Mouse (Mus musculus) forebrain, postnatal 0 days (tissue): Measurements from ENCODE around the gene Gprasp2. TPM values are rescaled to one million over a fixed set of nuclear protein-coding genes. Genes with fewer than 3 reads are reported as not detected.

Source experiments
- ATAC-seq: fragments of 200-750 bp; cut with Nextera tagmentation; 2 replicates; pipeline ENCODE4 v1.8.0; 2017; ENCODE audit warnings: mild to moderate bottlenecking, moderate library complexity
- DNase-seq: peaks from one replicate; pipeline ENCODE4 v3.0.0-alpha.2; 2015
- H3K27ac ChIP-seq: fragments of 300-500 bp; sonication (generic); 2 replicates; pipeline ENCODE4 v1.5.1; 2014; ENCODE audit warnings: low read depth, mild to moderate bottlenecking, antibody characterized with exemption, low read length, moderate library complexity, mixed read lengths
- H3K27me3 ChIP-seq: fragments of 300-500 bp; sonication (generic); 2 replicates; pipeline ENCODE4 v1.6.1; 2014; ENCODE audit warnings: mild to moderate bottlenecking, low read length, mixed read lengths; ENCODE audit not compliant: insufficient read depth
- H3K36me3 ChIP-seq: fragments of 300-500 bp; sonication (generic); 2 replicates; pipeline ENCODE4 v1.6.1; 2014; ENCODE audit warnings: mild to moderate bottlenecking, moderate library complexity; ENCODE audit not compliant: insufficient read depth
- H3K4me1 ChIP-seq: fragments of 300-500 bp; sonication (generic); 2 replicates; pipeline ENCODE4 v1.6.1; 2014; ENCODE audit warnings: antibody characterized with exemption; ENCODE audit not compliant: insufficient read depth
- H3K4me2 ChIP-seq: fragments of 300-500 bp; sonication (generic); 2 replicates; pipeline ENCODE4 v1.6.1; 2014; ENCODE audit warnings: low read depth, mild to moderate bottlenecking, moderate library complexity
- H3K4me3 ChIP-seq: fragments of 300-500 bp; sonication (generic); 2 replicates; pipeline ENCODE4 v1.5.1; 2014; ENCODE audit warnings: low read depth, low read length, mixed read lengths
- H3K9ac ChIP-seq: fragments of 300-500 bp; sonication (generic); 2 replicates; pipeline ENCODE4 v1.6.1; 2014; ENCODE audit warnings: mild to moderate bottlenecking
- H3K9me3 ChIP-seq: fragments of 300-500 bp; sonication (generic); 2 replicates; pipeline ENCODE4 v1.6.1; 2016; ENCODE audit warnings: low read length
- CTCF ChIP-seq: sonication (generic); IDR thresholded peaks from 2 replicates; pipeline ENCODE4 v1.5.1; 2016; ENCODE audit warnings: antibody characterized with exemption, control low read depth, low read depth
- WGBS: fragments of 180-500 bp; shearing (Covaris S2); extraction: QIAGEN DNeasy Blood & Tissue Kit; methylation state at CpG from one replicate; pipeline ENCODE4 v1.1.7; 2014; 5-methylcytosine and 5-hydroxymethylcytosine counted together
- polyA plus RNA-seq: library from polyadenylated mRNA; unstranded; fragments of >200 nt; fragmentation: Nextera tagmentation; extraction: Ambion mirVana; gene quantifications from 2 replicates; pipeline ENCODE4 v1.2.1, GENCODE M21; 2015
- total RNA-seq: library from RNA; depleted of rRNA; stranded (reverse); fragments of >200 nt; gene quantifications from 2 replicates; pipeline ENCODE4 v1.2.3, GENCODE M21; 2014; rRNA removed

Gene Gprasp2
- total and polyA plus RNA-seq, 2 experiments from 2014 or later = 155 to 175 TPM

GRCm38 (mm10) chrX:135879626-135880025 lies 40.8 kb downstream of the Gprasp2 start:
- Histone ChIP-seq H3K9ac (no peak overlapping the region), H3K27ac (no peak overlapping the region), H3K4me3 (no peak overlapping the region), H3K4me1 (no peaks in the 10 kb centered on the region), H3K4me2 (no peak overlapping the region), H3K36me3 (no peaks in the 10 kb centered on the region), H3K27me3 (no peaks in the 10 kb centered on the region), H3K9me3 (no peaks in the 10 kb centered on the region)
- no peak for DNase-seq
- no peak for TF ChIP-seq CTCF
- ATAC-seq = no peak
- 92% methylated on average over 1 of the region's 1 CpGs for WGBS

GRCm38 (mm10) chrX:135885411-135886233 lies 46.8 kb downstream of the Gprasp2 start:
- no peaks in the 10 kb centered on the region for H3K4me1 ChIP-seq
- ATAC-seq = peak; percentile 98
- no peaks in the 10 kb centered on the region for H3K36me3 ChIP-seq
- H3K4me3 ChIP-seq = peak overlapping the region; percentile 58
- 27% methylated on average over 34 of the region's 41 CpGs for WGBS
- DNase-seq = peak; percentile 91
- peak; percentile 47; the same call in 1 of the 2 replicates for TF ChIP-seq CTCF
- no peaks in the 10 kb centered on the region for H3K9me3 ChIP-seq
- H3K27ac ChIP-seq = peak overlapping the region; percentile 86
- peak overlapping the region; percentile 46 for H3K4me2 ChIP-seq
- H3K27me3 ChIP-seq = no peaks in the 10 kb centered on the region
- H3K9ac ChIP-seq = peak overlapping the region; percentile 79

GRCm38 (mm10) chrX:135886234-135886585 lies 47.4 kb downstream of the Gprasp2 start:
- no peak for TF ChIP-seq CTCF

More at GRCm38 (mm10) chrX:135886234-135886585, 47.4 kb downstream of the Gprasp2 start:
- ATAC-seq (no peak; the same call in 1 of the 2 replicates), DNase-seq (peak; percentile 32)
- H3K36me3 ChIP-seq = no peaks in the 10 kb centered on the region
- H3K4me2 ChIP-seq = peak overlapping the region; percentile 46
- H3K9me3 ChIP-seq = no peaks in the 10 kb centered on the region
- peak overlapping the region; percentile 86 for H3K27ac ChIP-seq
- H3K4me3 ChIP-seq = peak overlapping the region; percentile 58
- H3K27me3 ChIP-seq = no peaks in the 10 kb centered on the region
- peak overlapping the region; percentile 79 for H3K9ac ChIP-seq
- 39% methylated on average over 11 of the region's 11 CpGs for WGBS
- H3K4me1 ChIP-seq = no peaks in the 10 kb centered on the region

Other genes with a start within 250 kb of the Gprasp2 start
- not detected in 2 replicates for gene Nxf7, start 240.3 kb upstream of the Gprasp2 start, total RNA-seq
- not detected in 2 replicates for gene Nxf7, start 240.3 kb upstream of the Gprasp2 start, polyA plus RNA-seq
- gene Prame, start 211.3 kb upstream of the Gprasp2 start, total RNA-seq = 0.08 TPM in 1 of 2 replicates, not detected in the other
- not detected in 2 replicates for gene Prame, start 211.3 kb upstream of the Gprasp2 start, polyA plus RNA-seq
- gene Tcp11x2, start 145.2 kb upstream of the Gprasp2 start, total RNA-seq = not detected in 2 replicates
- not detected in 2 replicates for gene Tcp11x2, start 145.2 kb upstream of the Gprasp2 start, polyA plus RNA-seq
- 1.7 TPM in 1 of 2 replicates, not detected in the other for gene Tmsb15a, start 113.8 kb upstream of the Gprasp2 start, total RNA-seq
- not detected in 2 replicates for gene Tmsb15a, start 113.8 kb upstream of the Gprasp2 start, polyA plus RNA-seq
- 15.8 and 22.5 TPM in 2 replicates for gene Armcx5, start 96.3 kb upstream of the Gprasp2 start, total RNA-seq
- gene Armcx5, start 96.3 kb upstream of the Gprasp2 start, polyA plus RNA-seq = 16.8 and 20.8 TPM in 2 replicates
- gene Gprasp1, start 96.3 kb upstream of the Gprasp2 start, total RNA-seq = 279 and 396 TPM in 2 replicates
- gene Gprasp1, start 96.3 kb upstream of the Gprasp2 start, polyA plus RNA-seq = 112 and 177 TPM in 2 replicates
- 68.0 and 86.0 TPM in 2 replicates for gene Bhlhb9, start 41.4 kb upstream of the Gprasp2 start, total RNA-seq
- gene Bhlhb9, start 41.4 kb upstream of the Gprasp2 start, polyA plus RNA-seq = 79.9 and 99.6 TPM in 2 replicates
- 179 and 211 TPM in 2 replicates for gene Arxes2, start 154.8 kb downstream of the Gprasp2 start, total RNA-seq
- gene Arxes2, start 154.8 kb downstream of the Gprasp2 start, polyA plus RNA-seq = 235 and 280 TPM in 2 replicates
- gene Arxes1, start 194.3 kb downstream of the Gprasp2 start, total RNA-seq = 54.5 and 55.4 TPM in 2 replicates
- 109 and 190 TPM in 2 replicates for gene Arxes1, start 194.3 kb downstream of the Gprasp2 start, polyA plus RNA-seq
- 417 and 436 TPM in 2 replicates for gene Bex2, start 229.2 kb downstream of the Gprasp2 start, total RNA-seq
- gene Bex2, start 229.2 kb downstream of the Gprasp2 start, polyA plus RNA-seq = 952 and 965 TPM in 2 replicates
- gene Nxf3, start 246.2 kb downstream of the Gprasp2 start, total RNA-seq = not detected in 2 replicates
- gene Nxf3, start 246.2 kb downstream of the Gprasp2 start, polyA plus RNA-seq = 0.27 TPM in 1 of 2 replicates, not detected in the other